Mouse (Mus musculus) myocyte (in vitro differentiated cells): Measurements from ENCODE around the gene Rhno1.

ENCODE experiments used
- CEBPB ChIP-seq: IDR thresholded peaks from 2 replicates; pipeline ENCODE4 v1.6.1; 2011; ENCODE audit warnings: mild to moderate bottlenecking, moderate library complexity; ENCODE audit not compliant: poor library complexity, insufficient read depth, severe bottlenecking
- MYOG ChIP-seq, 3 experiments: IDR thresholded peaks; one replicate each; pipeline ENCODE4 v1.6.1; 2011; ENCODE audit warnings: control low read depth in 2 of 3, low read depth in 2 of 3, mild to moderate bottlenecking in 2 of 3; ENCODE audit not compliant: insufficient read length in 2 of 3, control insufficient read depth in 1 of 3, insufficient read depth in 1 of 3
- POLR2AphosphoS2 ChIP-seq: IDR thresholded peaks from one replicate; pipeline ENCODE4 v1.6.1; 2011; ENCODE audit warnings: low read depth, control low read depth; ENCODE audit not compliant: insufficient read length
- USF1 ChIP-seq: IDR thresholded peaks from one replicate; pipeline ENCODE4 v1.6.1; 2011; ENCODE audit warnings: low read depth, mild to moderate bottlenecking, control low read depth, moderate library complexity

DNA sequence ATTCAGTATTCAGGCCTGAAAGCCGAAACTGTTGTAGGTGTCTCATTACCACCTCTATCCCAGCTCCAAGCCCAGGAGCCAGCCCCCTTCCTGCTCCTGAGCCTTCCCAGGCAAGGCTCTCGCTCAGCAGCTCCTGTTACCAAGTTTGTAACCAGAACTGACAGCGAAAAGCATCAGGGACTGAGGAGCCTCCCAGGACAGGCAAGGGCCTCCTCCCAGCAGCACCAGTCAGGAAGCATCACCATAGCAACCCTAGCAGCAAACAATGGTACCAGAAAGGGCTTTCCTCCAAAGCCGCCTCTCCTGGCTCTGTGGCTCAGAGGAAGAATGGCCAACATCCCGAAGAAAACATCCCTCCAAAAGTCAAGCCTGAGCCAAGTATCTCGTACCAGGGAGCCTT lies 12.5 kb upstream of the Rhno1 start, which contains the start of the genes Tex52 and Gm44596:
- TF ChIP-seq USF1 (no peak), POLR2AphosphoS2 (peak; percentile 13), CEBPB (no peak), MYOG (IDR thresholded peaks at IDR 0.05; ENCODE audit: control insufficient read depth in 1 of 3, insufficient read depth in 1 of 3, insufficient read length in 2 of 3, low read depth in 2 of 3) (no peak)
